Mouse (Mus musculus) liver, embryonic 11.5 days (tissue): ENCODE data around the gene Gm10272. TPM values are rescaled to one million over a fixed set of nuclear protein-coding genes. Genes with fewer than 3 reads are reported as not detected.
"Not testable (repeated sequence)": the region's sequence is repeated elsewhere in the genome, so short reads cannot be mapped to it uniquely, and the experiment has no call there.

Experiments used
- ATAC-seq: fragments of 200-750 bp; cut with Nextera tagmentation; replicated peaks from 2 replicates; pipeline ENCODE4 v1.8.0; 2017; ENCODE audit warnings: moderate number of reproducible peaks, mild to moderate bottlenecking, moderate TSS enrichment, moderate library complexity; ENCODE audit not compliant: low FRiP score
- DNase-seq: peaks from one replicate; pipeline ENCODE4 v3.0.0-alpha.2; 2017; ENCODE audit warnings: low spot score
- H3K27ac ChIP-seq: fragments of 300-500 bp; sonication (generic); 2 replicates; pipeline ENCODE4 v1.5.1; 2014; ENCODE audit warnings: mild to moderate bottlenecking, low read depth, low read length, control low read depth
- H3K27me3 ChIP-seq: fragments of 300-500 bp; sonication (generic); replicated peaks from 2 replicates; pipeline ENCODE4 v1.6.1; 2014; ENCODE audit warnings: low read length, mixed read lengths; ENCODE audit not compliant: control insufficient read depth, insufficient read depth
- H3K36me3 ChIP-seq: fragments of 300-500 bp; sonication (generic); 2 replicates; pipeline ENCODE4 v1.6.1; 2014; ENCODE audit warnings: mild to moderate bottlenecking, low read length, moderate library complexity, mixed read lengths; ENCODE audit not compliant: control insufficient read depth, insufficient read depth
- H3K4me1 ChIP-seq: fragments of 300-500 bp; sonication (generic); replicated peaks from 2 replicates; pipeline ENCODE4 v1.6.1; 2014; ENCODE audit warnings: low read length, mixed read lengths; ENCODE audit not compliant: control insufficient read depth, insufficient read depth
- H3K4me2 ChIP-seq: fragments of 300-500 bp; sonication (generic); 2 replicates; pipeline ENCODE4 v1.6.1; 2014; ENCODE audit warnings: mild to moderate bottlenecking, control low read depth, moderate library complexity
- H3K4me3 ChIP-seq: fragments of 300-500 bp; sonication (generic); 2 replicates; pipeline ENCODE4 v1.5.1; 2014; ENCODE audit warnings: low read depth, low read length, control low read depth
- H3K9ac ChIP-seq: fragments of 300-500 bp; sonication (generic); 2 replicates; pipeline ENCODE4 v1.6.1; 2014; ENCODE audit warnings: low read depth, low read length, control low read depth
- H3K9me3 ChIP-seq: fragments of 300-500 bp; sonication (generic); 2 replicates; pipeline ENCODE4 v1.6.1; 2016; ENCODE audit warnings: low read length, inconsistent platforms, mixed read lengths; ENCODE audit not compliant: control insufficient read depth
- WGBS: fragments of 180-500 bp; shearing (Covaris S2); extraction: QIAGEN DNeasy Blood & Tissue Kit; methylation state at CpG from one replicate; pipeline ENCODE4 v1.1.7; 2014; 5-methylcytosine and 5-hydroxymethylcytosine counted together
- polyA plus RNA-seq: library from polyadenylated mRNA; unstranded; fragments of >200 nt; fragmentation: Nextera tagmentation; extraction: Ambion mirVana; gene quantifications from 2 replicates; pipeline ENCODE4 v1.2.1, GENCODE M21; 2014

The Gm10272 gene
- polyA plus RNA-seq, 1 experiment from 2014 or later, result not detected

GRCm38 (mm10) chr10:77713734-77714133 lies 7.3 kb downstream of the Gm10272 start:
- Histone ChIP-seq H3K4me1 (no peaks in the 10 kb centered on the region), H3K4me2 (no peak overlapping the region), H3K9me3 (no peaks in the 10 kb centered on the region), H3K4me3 (no peak overlapping the region), H3K27me3 (no peaks in the 10 kb centered on the region), H3K36me3 (no peaks in the 10 kb centered on the region), H3K9ac (no peak overlapping the region), H3K27ac (no peak overlapping the region)
- 48% methylated on average over 4 of the region's 4 CpGs for WGBS
- DNase-seq, result no peak
- ATAC-seq, result no peak

DNA sequence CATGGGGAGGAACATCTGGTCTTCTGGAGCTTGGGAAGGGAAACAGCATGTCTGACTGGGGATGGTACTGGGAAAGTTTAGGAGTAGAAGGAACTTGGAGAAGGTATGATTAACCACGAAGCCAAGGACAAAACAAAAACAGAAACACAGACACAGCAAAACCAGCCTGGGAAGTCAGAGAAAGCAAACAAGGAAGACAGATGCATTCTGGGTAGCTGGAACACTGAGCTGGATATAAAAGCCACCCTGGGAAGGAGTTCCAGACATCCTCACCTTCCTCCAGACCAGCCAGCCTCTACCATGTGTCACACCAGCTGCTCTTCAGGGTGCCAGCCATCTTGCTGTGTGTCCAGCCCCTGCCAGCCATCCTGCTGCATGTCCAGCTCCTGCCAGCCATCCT lies 9.1 kb downstream of the Gm10272 start, which contains the start of gene Gm10142:
Gm10142 (plus strand) TSS at position 301 of the 400 bp plus-strand sequence.
- WGBS, result 79% methylated on average over 1 of the region's 1 CpGs
- no peak for ATAC-seq

GRCm38 (mm10) chr10:77720299-77720698 lies 13.9 kb downstream of the Gm10272 start, which contains the start of gene Krtap12-1:
TSS of gene Krtap12-1 (plus strand) at chr10:77720599.
- not testable (repeated sequence) for H3K27ac ChIP-seq, H3K36me3 ChIP-seq, H3K4me1 ChIP-seq, H3K27me3 ChIP-seq, H3K9me3 ChIP-seq, DNase-seq, H3K4me2 ChIP-seq, H3K4me3 ChIP-seq, ATAC-seq, H3K9ac ChIP-seq
- WGBS, result 78% methylated on average over 1 of the region's 1 CpGs

More for the DNA sequence above, 9.1 kb downstream of the Gm10272 start, which contains the start of gene Gm10142:
- no peak for DNase-seq
- Histone ChIP-seq H3K4me2 (no peak within 1 kb of the TSS), H3K9ac (no peak within 1 kb of the TSS), H3K36me3 (no peaks in the 10 kb centered on the region), H3K27me3 (no peaks in the 10 kb centered on the region), H3K27ac (no peak within 1 kb of the TSS), H3K4me3 (no peak within 1 kb of the TSS), H3K9me3 (no peaks in the 10 kb centered on the region), H3K4me1 (no peaks in the 10 kb centered on the region)

DNA sequence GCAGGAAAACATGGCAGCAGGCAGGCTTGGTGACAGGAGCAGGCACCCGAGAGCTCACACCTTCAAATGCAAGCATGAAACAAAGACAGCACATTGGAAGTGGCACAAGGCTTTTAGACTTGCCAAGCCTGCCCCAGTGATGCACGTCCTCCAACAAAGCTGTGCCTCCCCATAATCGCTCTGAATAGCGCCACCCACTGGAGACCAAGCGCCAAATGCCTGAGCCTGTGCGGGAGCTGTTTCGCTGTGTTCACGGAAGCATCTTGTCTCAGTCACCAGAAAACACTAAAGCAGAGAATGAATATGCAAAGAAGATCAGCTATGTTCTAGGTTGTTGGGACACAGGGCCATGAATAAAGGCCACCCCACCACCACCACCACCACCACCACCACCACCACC lies 18.4 kb downstream of the Gm10272 start:
- no peaks in the 10 kb centered on the region for H3K27me3 ChIP-seq
- H3K36me3 ChIP-seq, result no peaks in the 10 kb centered on the region
- H3K4me2 ChIP-seq, result no peak overlapping the region
- H3K9me3 ChIP-seq, result no peaks in the 10 kb centered on the region
- ATAC-seq, result no peak
- 69% methylated on average over 8 of the region's 8 CpGs for WGBS
- DNase-seq, result no peak
- H3K4me3 ChIP-seq, result no peak overlapping the region
- no peak overlapping the region for H3K27ac ChIP-seq
- H3K9ac ChIP-seq, result no peak overlapping the region
- no peaks in the 10 kb centered on the region for H3K4me1 ChIP-seq

DNA sequence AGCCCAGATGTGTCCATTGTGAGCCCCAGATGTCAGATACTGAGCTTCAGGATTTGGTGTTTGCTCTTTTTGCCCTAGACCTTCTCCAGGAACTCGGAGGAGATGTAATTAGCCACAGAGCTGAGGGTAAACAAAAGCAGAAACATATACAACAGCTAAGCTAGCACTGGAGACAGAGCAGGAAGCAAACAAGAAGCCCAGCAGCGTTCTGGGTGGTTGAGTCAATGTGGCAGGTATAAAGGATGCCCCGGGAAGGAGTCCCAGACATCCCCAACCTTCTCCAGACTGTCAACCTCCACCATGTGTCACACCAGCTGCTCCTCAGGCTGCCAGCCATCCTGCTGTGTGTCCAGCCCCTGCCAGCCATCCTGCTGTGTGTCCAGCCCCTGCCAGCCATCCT lies 19.8 kb downstream of the Gm10272 start, which contains the start of gene Gm10100:
Gm10100 (plus strand) TSS at position 301 of the 400 bp plus-strand sequence.
- Histone ChIP-seq H3K36me3 (no peaks in the 10 kb centered on the region), H3K4me1 (no peaks in the 10 kb centered on the region), H3K4me2 (no peak within 1 kb of the TSS), H3K27me3 (no peaks in the 10 kb centered on the region), H3K27ac (no peak within 1 kb of the TSS), H3K9ac (no peak within 1 kb of the TSS), H3K4me3 (no peak within 1 kb of the TSS), H3K9me3 (no peaks in the 10 kb centered on the region)
- ATAC-seq (no peak), DNase-seq (no peak)
- WGBS, result 53% methylated on average over 3 of the region's 3 CpGs

GRCm38 (mm10) chr10:77728280-77728679 lies 21.9 kb downstream of the Gm10272 start:
- WGBS, result 53% methylated on average over 4 of the region's 4 CpGs
- no peaks in the 10 kb centered on the region for H3K27me3 ChIP-seq
- H3K4me1 ChIP-seq, result no peaks in the 10 kb centered on the region
- no peak overlapping the region for H3K27ac ChIP-seq
- ATAC-seq (no peak), DNase-seq (no peak)
- no peak overlapping the region for H3K4me3 ChIP-seq
- H3K36me3 ChIP-seq, result no peaks in the 10 kb centered on the region
- no peaks in the 10 kb centered on the region for H3K9me3 ChIP-seq
- H3K9ac ChIP-seq, result no peak overlapping the region
- no peak overlapping the region for H3K4me2 ChIP-seq

- Histone ChIP-seq H3K27me3 (no peaks in the 10 kb centered on the region), H3K4me2 (no peak overlapping the region), H3K4me3 (no peak overlapping the region), H3K27ac (no peak overlapping the region), H3K4me1 (no peaks in the 10 kb centered on the region), H3K36me3 (no peaks in the 10 kb centered on the region), H3K9me3 (0 out of 2 replicates have a peak, but pooled peaks cover 3% of the 10 kb centered on the region), H3K9ac (no peak overlapping the region)
- 44% methylated on average over 4 of the region's 4 CpGs for WGBS
- no peak for DNase-seq
- no peak for ATAC-seq
Measured at GRCm38 (mm10) chr10:77729241-77729640, 22.8 kb downstream of the Gm10272 start.

- no peaks in the 10 kb centered on the region for H3K4me1 ChIP-seq
- no peak for DNase-seq
- H3K27me3 ChIP-seq, result no peaks in the 10 kb centered on the region; the same call in 1 of the 2 replicates
- WGBS, result 86% methylated on average over 1 of the region's 1 CpGs
- ATAC-seq, result no peak
- no peak overlapping the region for H3K4me3 ChIP-seq
- H3K36me3 ChIP-seq, result no peaks in the 10 kb centered on the region
- H3K9me3 ChIP-seq, result peaks cover 7% of the 10 kb centered on the region; the same call in 1 of the 2 replicates
- no peak overlapping the region for H3K27ac ChIP-seq
- no peak overlapping the region for H3K9ac ChIP-seq
- no peak overlapping the region for H3K4me2 ChIP-seq
Measured at GRCm38 (mm10) chr10:77735928-77736327, 29.5 kb downstream of the Gm10272 start.

- H3K9ac ChIP-seq, result no peak overlapping the region
- no peak overlapping the region for H3K4me2 ChIP-seq
- no peak for ATAC-seq
Measured at GRCm38 (mm10) chr10:77738929-77739328, 32.5 kb downstream of the Gm10272 start.

More at GRCm38 (mm10) chr10:77738929-77739328, 32.5 kb downstream of the Gm10272 start:
- Histone ChIP-seq H3K27me3 (no peaks in the 10 kb centered on the region; the same call in 1 of the 2 replicates), H3K27ac (no peak overlapping the region), H3K9me3 (peaks cover 7% of the 10 kb centered on the region; the same call in 1 of the 2 replicates), H3K36me3 (no peaks in the 10 kb centered on the region), H3K4me3 (no peak overlapping the region), H3K4me1 (no peaks in the 10 kb centered on the region)
- no peak for DNase-seq
- 83% methylated on average over 4 of the region's 4 CpGs for WGBS
